Mouse (Mus musculus): ENCODE measurements around the gene Ip6k2.

GRCm38 (mm10) chr9:108788713-108789112, 5.1 kb downstream of the Ip6k2 start:
- TF ChIP-seq TCF12 (IDR thresholded peaks at IDR 0.05; ENCODE audit: insufficient read depth, poor library complexity, severe bottlenecking): no peak
- no peak for TF ChIP-seq POLR2A (IDR thresholded peaks at IDR 0.05; ENCODE audit: insufficient read length, low read depth)
- no peak for TF ChIP-seq REST (IDR thresholded peaks at IDR 0.05; ENCODE audit: insufficient read depth, insufficient read length)
- no peak for TF ChIP-seq MAX (IDR thresholded peaks at IDR 0.05; ENCODE audit: low read depth)
- TF ChIP-seq MYOD1 (IDR thresholded peaks at IDR 0.05; ENCODE audit: control insufficient read depth in 1 of 3, insufficient read length in 2 of 3, low read depth in 2 of 3): no peak
- TF ChIP-seq E2F4 (IDR thresholded peaks at IDR 0.05; ENCODE audit: insufficient read depth): no peak
